Mouse (Mus musculus): Measurements from ENCODE around the gene Tmem88. TPM values are rescaled to one million over a fixed set of nuclear protein-coding genes. Genes with fewer than 3 reads are reported as not detected.

Gene Tmem88
- total and polyA plus RNA-seq, 2 experiments from 2014 or later: 33.0 to 62.5 TPM

GRCm38 (mm10) chr11:69418481-69419442 lies 20.7 kb upstream of the Tmem88 start:
- Histone ChIP-seq H3K27ac (ENCODE audit: low read depth) (peak overlapping the region; percentile 99), H3K4me3 (ENCODE audit: low read depth, low read length) (peak overlapping the region; percentile 61), H3K4me2 (ENCODE audit: low read depth, low read length) (peak overlapping the region; percentile 95), H3K9ac (replicated peaks; ENCODE audit: low read depth, low read length) (peak overlapping the region; percentile 57), H3K36me3 (replicated peaks; ENCODE audit: control insufficient read depth, insufficient read depth, low read length) (no peaks in the 10 kb centered on the region), H3K9me3 (replicated peaks; ENCODE audit: control insufficient read depth, low read length) (no peaks in the 10 kb centered on the region), H3K4me1 (ENCODE audit: control insufficient read depth, insufficient read depth) (peaks cover 29% of the 10 kb centered on the region), H3K27me3 (ENCODE audit: control insufficient read depth, insufficient read depth, low read length) (peaks cover 13% of the 10 kb centered on the region; the same call in 1 of the 2 replicates)
- TF ChIP-seq EP300 (IDR thresholded peaks at IDR 0.05; ENCODE audit: low read depth) (peak; percentile 51; the same call in 1 of the 2 replicates), CTCF (IDR thresholded peaks at IDR 0.05; ENCODE audit: low read depth) (no peak)
- peak; percentile 80 for ATAC-seq (ENCODE audit: insufficient read depth, low read depth)
- under 1% methylated on average over 45 of the region's 45 CpGs for WGBS
- peak; percentile 99 for DNase-seq (ENCODE audit: low spot score)

- Histone ChIP-seq H3K4me2 (ENCODE audit: low read depth, low read length) (peak overlapping the region; percentile 95), H3K9me3 (replicated peaks; ENCODE audit: control insufficient read depth, low read length) (no peaks in the 10 kb centered on the region), H3K27ac (ENCODE audit: low read depth) (peak overlapping the region; percentile 99), H3K27me3 (ENCODE audit: control insufficient read depth, insufficient read depth, low read length) (peaks cover 13% of the 10 kb centered on the region; the same call in 1 of the 2 replicates), H3K36me3 (replicated peaks; ENCODE audit: control insufficient read depth, insufficient read depth, low read length) (peaks cover 7% of the 10 kb centered on the region; the same call in 1 of the 2 replicates), H3K9ac (replicated peaks; ENCODE audit: low read depth, low read length) (peak overlapping the region; percentile 57), H3K4me1 (ENCODE audit: control insufficient read depth, insufficient read depth) (peaks cover 38% of the 10 kb centered on the region), H3K4me3 (ENCODE audit: low read depth, low read length) (peak overlapping the region; percentile 61)
- ATAC-seq (ENCODE audit: insufficient read depth, low read depth): peak; percentile 63
- DNase-seq (ENCODE audit: low spot score): peak; percentile 98
- peak; percentile 97 for TF ChIP-seq EP300 (IDR thresholded peaks at IDR 0.05; ENCODE audit: low read depth)
- TF ChIP-seq CTCF (IDR thresholded peaks at IDR 0.05; ENCODE audit: low read depth): no peak
- under 1% methylated on average over 39 of the region's 39 CpGs for WGBS
Measured at GRCm38 (mm10) chr11:69417449-69418384, 19.7 kb upstream of the Tmem88 start.

GRCm38 (mm10) chr11:69416921-69417448 lies 19.0 kb upstream of the Tmem88 start:
- no peak for ATAC-seq (ENCODE audit: insufficient read depth, low read depth)
- peak overlapping the region; percentile 95 for H3K4me2 ChIP-seq (ENCODE audit: low read depth, low read length)
- TF ChIP-seq EP300 (IDR thresholded peaks at IDR 0.05; ENCODE audit: low read depth): no peak
- TF ChIP-seq CTCF (IDR thresholded peaks at IDR 0.05; ENCODE audit: low read depth): no peak
- WGBS: 11% methylated on average over 8 of the region's 8 CpGs
- H3K4me3 ChIP-seq (ENCODE audit: low read depth, low read length): peak overlapping the region; percentile 61
- peaks cover 45% of the 10 kb centered on the region for H3K4me1 ChIP-seq (ENCODE audit: control insufficient read depth, insufficient read depth)
- DNase-seq (ENCODE audit: low spot score): no peak
- H3K9me3 ChIP-seq (replicated peaks; ENCODE audit: control insufficient read depth, low read length): no peaks in the 10 kb centered on the region
- peaks cover 11% of the 10 kb centered on the region; the same call in 1 of the 2 replicates for H3K36me3 ChIP-seq (replicated peaks; ENCODE audit: control insufficient read depth, insufficient read depth, low read length)
- peak overlapping the region; percentile 82 for H3K9ac ChIP-seq (replicated peaks; ENCODE audit: low read depth, low read length)
- peaks cover 13% of the 10 kb centered on the region; the same call in 1 of the 2 replicates for H3K27me3 ChIP-seq (ENCODE audit: control insufficient read depth, insufficient read depth, low read length)
- peak overlapping the region; percentile 99 for H3K27ac ChIP-seq (ENCODE audit: low read depth)

- Histone ChIP-seq H3K27ac (ENCODE audit: low read depth) (peak overlapping the region; percentile 99), H3K4me3 (ENCODE audit: low read depth, low read length) (peak overlapping the region; percentile 61), H3K27me3 (ENCODE audit: control insufficient read depth, insufficient read depth, low read length) (peaks cover 9% of the 10 kb centered on the region; the same call in 1 of the 2 replicates), H3K9ac (replicated peaks; ENCODE audit: low read depth, low read length) (peak overlapping the region; percentile 82), H3K36me3 (replicated peaks; ENCODE audit: control insufficient read depth, insufficient read depth, low read length) (peaks cover 11% of the 10 kb centered on the region; the same call in 1 of the 2 replicates), H3K4me2 (ENCODE audit: low read depth, low read length) (peak overlapping the region; percentile 95), H3K4me1 (ENCODE audit: control insufficient read depth, insufficient read depth) (peaks cover 48% of the 10 kb centered on the region), H3K9me3 (replicated peaks; ENCODE audit: control insufficient read depth, low read length) (no peaks in the 10 kb centered on the region)
- 4% methylated on average over 4 of the region's 4 CpGs for WGBS
- no peak for ATAC-seq (ENCODE audit: insufficient read depth, low read depth)
- no peak for DNase-seq (ENCODE audit: low spot score)
- TF ChIP-seq CTCF (IDR thresholded peaks at IDR 0.05; ENCODE audit: low read depth): no peak
- no peak for TF ChIP-seq EP300 (IDR thresholded peaks at IDR 0.05; ENCODE audit: low read depth)
Measured at GRCm38 (mm10) chr11:69416509-69416908, 18.5 kb upstream of the Tmem88 start.
